Mouse (Mus musculus): ENCODE measurements around the gene Dapp1.

DNA sequence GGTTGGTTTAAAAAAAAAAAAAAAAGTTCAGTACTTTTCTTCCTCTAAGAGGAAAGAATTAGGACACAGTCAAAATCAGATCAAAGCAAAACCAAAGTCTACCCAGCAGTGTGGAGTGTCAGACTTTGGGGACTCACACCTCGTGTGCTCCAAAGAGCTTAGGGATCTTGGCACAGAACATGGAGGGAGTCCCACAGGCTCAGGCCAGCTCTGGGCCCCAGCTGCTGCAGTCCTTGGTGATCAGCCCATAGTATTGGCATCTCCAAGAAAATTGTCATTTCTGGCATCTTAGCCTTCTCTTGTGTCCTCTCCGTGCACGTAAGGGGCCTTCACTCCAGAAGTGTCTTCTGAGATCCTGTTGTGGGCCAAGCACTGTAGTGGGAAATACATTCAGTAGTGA is 90.3 kb downstream of the Dapp1 start:
- TF ChIP-seq CTCF (IDR thresholded peaks at IDR 0.05; ENCODE audit: extremely low read depth, insufficient read length, insufficient replicate concordance, low read depth, low read length) (no peak), POLR2A (IDR thresholded peaks at IDR 0.05; ENCODE audit: low read depth, low read length) (no peak)
